Mouse (Mus musculus): ENCODE results near the gene Plcd4. TPM values are rescaled to one million over a fixed set of nuclear protein-coding genes. Genes with fewer than 3 reads are reported as not detected.

Plcd4 gene
- total and polyA plus RNA-seq, 3 experiments = 0.15 to 0.77 TPM; not detected in 1

GRCm38 (mm10) chr1:74524746-74525145, 17.9 kb upstream of the Plcd4 start:
- no peaks in the 10 kb centered on the region for H3K79me2 ChIP-seq (ENCODE audit: control insufficient read depth, insufficient read depth, low read length, poor library complexity)
- DNase-seq (ENCODE audit: low read depth, low spot score) = no peak
- H3K9ac ChIP-seq (ENCODE audit: control insufficient read depth, low read depth, low read length, poor library complexity, severe bottlenecking) = no peak overlapping the region
- TF ChIP-seq POLR2AphosphoS2 (IDR thresholded peaks at IDR 0.05; ENCODE audit: low read length) (no peak), HCFC1 (IDR thresholded peaks at IDR 0.05; ENCODE audit: low read depth, low read length) (no peak), MAX (IDR thresholded peaks at IDR 0.05; ENCODE audit: low read length) (no peak), EP300 (IDR thresholded peaks at IDR 0.05; ENCODE audit: low read depth in 1 of 2, low read length in 2 of 2) (no peak), MXI1 (IDR thresholded peaks at IDR 0.05; ENCODE audit: low read depth, low read length) (no peak), SMC3 (IDR thresholded peaks at IDR 0.05; ENCODE audit: low read depth, low read length) (no peak), CHD1 (IDR thresholded peaks at IDR 0.05; ENCODE audit: low read depth, low read length) (no peak), BHLHE40 (IDR thresholded peaks at IDR 0.05; ENCODE audit: borderline replicate concordance, low read depth, low read length) (no peak), NELFE (IDR thresholded peaks at IDR 0.05; ENCODE audit: low read depth, low read length) (no peak), TBP (IDR thresholded peaks at IDR 0.05; ENCODE audit: low read depth, low read length) (no peak), RAD21 (IDR thresholded peaks at IDR 0.05; ENCODE audit: low read depth, low read length) (no peak)
- H3K4me3 ChIP-seq (ENCODE audit: control insufficient read depth in 1 of 2, insufficient read depth in 1 of 2, low read depth in 2 of 2, low read length in 2 of 2) = no peak overlapping the region
- H3K4me1 ChIP-seq (ENCODE audit: control insufficient read depth in 1 of 2, insufficient read depth in 2 of 2, low read length in 2 of 2) = peaks cover 0 to under 1% of the 10 kb centered on the region in 2 experiments; a peak in 2 of 4 replicates
- peaks cover 2 to 51% of the 10 kb centered on the region in 2 experiments for H3K36me3 ChIP-seq (ENCODE audit: control insufficient read depth in 1 of 2, insufficient read depth in 2 of 2, low read length in 2 of 2)
- H3K9me3 ChIP-seq (replicated peaks; ENCODE audit: insufficient read depth, low read length) = no peaks in the 10 kb centered on the region
- H3K27ac ChIP-seq (ENCODE audit: control insufficient read depth, low read depth, low read length) = no peak overlapping the region
- no peaks in the 10 kb centered on the region for H3K27me3 ChIP-seq (ENCODE audit: control insufficient read depth in 1 of 2, insufficient read depth in 2 of 2, low read length in 2 of 2)

GRCm38 (mm10) chr1:74528589-74528988, 14.1 kb upstream of the Plcd4 start:
- no peak for DNase-seq (ENCODE audit: low read depth, low spot score)
- H3K27me3 ChIP-seq (ENCODE audit: control insufficient read depth in 1 of 2, insufficient read depth in 2 of 2, low read length in 2 of 2) = no peaks in the 10 kb centered on the region
- H3K9ac ChIP-seq (ENCODE audit: control insufficient read depth, low read depth, low read length, poor library complexity, severe bottlenecking) = no peak overlapping the region
- no peak for TF ChIP-seq USF2 (IDR thresholded peaks at IDR 0.05; ENCODE audit: borderline replicate concordance in 1 of 2, insufficient read depth in 1 of 2, low read depth in 1 of 2, low read length in 2 of 2)
- TF ChIP-seq MYB (IDR thresholded peaks at IDR 0.05; ENCODE audit: low read depth, low read length) = no peak
- TF ChIP-seq POLR2AphosphoS5 (IDR thresholded peaks at IDR 0.05; ENCODE audit: borderline replicate concordance, low read depth, low read length) = no peak
- no peak for TF ChIP-seq MAX (IDR thresholded peaks at IDR 0.05; ENCODE audit: low read length)
- TF ChIP-seq POLR2AphosphoS2 (IDR thresholded peaks at IDR 0.05; ENCODE audit: low read length) = no peak
- TF ChIP-seq TAL1 (IDR thresholded peaks at IDR 0.05; ENCODE audit: low read length) = no peak
- no peak for TF ChIP-seq NELFE (IDR thresholded peaks at IDR 0.05; ENCODE audit: low read depth, low read length)
- TF ChIP-seq ZNF384 (IDR thresholded peaks at IDR 0.05; ENCODE audit: low read depth, low read length) = no peak
- TF ChIP-seq ZMIZ1 (IDR thresholded peaks at IDR 0.05; ENCODE audit: low read depth, low read length) = no peak
- TF ChIP-seq E2F4 (IDR thresholded peaks at IDR 0.05; ENCODE audit: borderline replicate concordance, low read depth, low read length) = no peak
- no peak for TF ChIP-seq MYC (IDR thresholded peaks at IDR 0.05; ENCODE audit: low read depth, low read length)
- TF ChIP-seq TCF12 (IDR thresholded peaks at IDR 0.05; ENCODE audit: low read depth, low read length) = no peak
- TF ChIP-seq ETS1 (IDR thresholded peaks at IDR 0.05; ENCODE audit: low read depth, low read length) = no peak
- TF ChIP-seq ZKSCAN1 (IDR thresholded peaks at IDR 0.05; ENCODE audit: low read depth, low read length) = no peak
- no peak for TF ChIP-seq NRF1 (IDR thresholded peaks at IDR 0.05; ENCODE audit: insufficient read depth, low read depth, low read length, poor library complexity, severe bottlenecking)
- TF ChIP-seq POLR2A (IDR thresholded peaks at IDR 0.05; ENCODE audit: control insufficient read depth in 1 of 2, insufficient read depth in 1 of 2, low read depth in 1 of 2, low read length in 2 of 2, poor library complexity in 1 of 2) = no peak
- no peak overlapping the region for H3K27ac ChIP-seq (ENCODE audit: control insufficient read depth, low read depth, low read length)
- no peaks in the 10 kb centered on the region for H3K79me2 ChIP-seq (ENCODE audit: control insufficient read depth, insufficient read depth, low read length, poor library complexity)
- no peaks in the 10 kb centered on the region; a peak in 1 of 4 replicates for H3K4me1 ChIP-seq (ENCODE audit: control insufficient read depth in 1 of 2, insufficient read depth in 2 of 2, low read length in 2 of 2)
- H3K36me3 ChIP-seq (ENCODE audit: control insufficient read depth in 1 of 2, insufficient read depth in 2 of 2, low read length in 2 of 2) = peaks cover 0 to 36% of the 10 kb centered on the region in 2 experiments; a peak in 2 of 4 replicates
- H3K4me3 ChIP-seq (ENCODE audit: control insufficient read depth in 1 of 2, insufficient read depth in 1 of 2, low read depth in 2 of 2, low read length in 2 of 2) = no peak overlapping the region
- no peaks in the 10 kb centered on the region for H3K9me3 ChIP-seq (replicated peaks; ENCODE audit: insufficient read depth, low read length)
